Mouse (Mus musculus) heart, embryonic 14.5 days (tissue): Measurements from ENCODE around the gene Myo9a. TPM values are rescaled to one million over a fixed set of nuclear protein-coding genes. Genes with fewer than 3 reads are reported as not detected.
"Not testable (repeated sequence)": the region's sequence is repeated elsewhere in the genome, so short reads cannot be mapped to it uniquely, and the experiment has no call there.

Experiments used
- ATAC-seq: fragments of 200-750 bp; cut with Nextera tagmentation; 2 replicates; pipeline ENCODE4 v1.8.0; 2017; ENCODE audit warnings: low read depth, moderate TSS enrichment; ENCODE audit not compliant: insufficient number of reproducible peaks, insufficient read depth, low FRiP score
- H3K27ac ChIP-seq, 2 experiments: fragments of 200-500 bp in 1 of 2; fragments of 300-500 bp in 1 of 2; sonication (generic) in 1 of 2; replicated peaks in 1 of 2; 2 replicates each; pipeline ENCODE4 v1.5.1; 2012 to 2014; ENCODE audit warnings: low read depth in 2 of 2, low read length in 2 of 2, control low read depth in 1 of 2, mild to moderate bottlenecking in 1 of 2, mixed read lengths in 1 of 2; ENCODE audit not compliant: control insufficient read depth in 1 of 2, insufficient read depth in 1 of 2
- H3K27me3 ChIP-seq: fragments of 300-500 bp; sonication (generic); 2 replicates; pipeline ENCODE4 v1.6.1; 2014; ENCODE audit warnings: mild to moderate bottlenecking, low read length, control low read depth; ENCODE audit not compliant: control insufficient read depth, insufficient read depth
- H3K36me3 ChIP-seq: fragments of 300-500 bp; sonication (generic); 2 replicates; pipeline ENCODE4 v1.6.1; 2014; ENCODE audit warnings: mild to moderate bottlenecking, control low read depth, low read length, mixed read lengths; ENCODE audit not compliant: control insufficient read depth, insufficient read depth
- H3K4me1 ChIP-seq, 2 experiments: fragments of 200-500 bp in 1 of 2; fragments of 300-500 bp in 1 of 2; sonication (generic) in 1 of 2; 2 replicates each; pipeline ENCODE4 v1.6.1; 2012 to 2014; ENCODE audit warnings: low read length in 2 of 2, control low read depth in 1 of 2, mixed read lengths in 1 of 2; ENCODE audit not compliant: control insufficient read depth in 2 of 2, insufficient read depth in 2 of 2
- H3K4me2 ChIP-seq: fragments of 300-500 bp; sonication (generic); 2 replicates; pipeline ENCODE4 v1.6.1; 2014; ENCODE audit warnings: mild to moderate bottlenecking, low read length
- H3K4me3 ChIP-seq, 2 experiments: fragments of 200-500 bp in 1 of 2; fragments of 300-500 bp in 1 of 2; sonication (generic) in 1 of 2; 2 replicates each; pipeline ENCODE4 v1.5.1; 2012 to 2014; ENCODE audit warnings: low read length in 2 of 2, mild to moderate bottlenecking in 2 of 2, control low read depth in 1 of 2, low read depth in 1 of 2, moderate library complexity in 1 of 2; ENCODE audit not compliant: control insufficient read depth in 1 of 2, insufficient read depth in 1 of 2
- H3K9ac ChIP-seq: fragments of 300-500 bp; sonication (generic); 2 replicates; pipeline ENCODE4 v1.6.1; 2014; ENCODE audit warnings: mild to moderate bottlenecking, low read length
- H3K9me3 ChIP-seq: fragments of 300-500 bp; sonication (generic); 2 replicates; pipeline ENCODE4 v1.6.1; 2016; ENCODE audit warnings: low read length, control low read depth; ENCODE audit not compliant: control insufficient read depth
- WGBS: fragments of 180-500 bp; shearing (Covaris S2); extraction: QIAGEN DNeasy Blood & Tissue Kit; methylation state at CpG from one replicate; pipeline ENCODE4 v1.1.7; 2014; 5-methylcytosine and 5-hydroxymethylcytosine counted together
- polyA plus RNA-seq: library from polyadenylated mRNA; unstranded; fragments of >200 nt; fragmentation: Nextera tagmentation; extraction: Ambion mirVana; gene quantifications from 2 replicates; pipeline ENCODE4 v1.2.1, GENCODE M21; 2014

Myo9a gene
- polyA plus RNA-seq, 1 experiment from 2014 or later = 12.4 TPM

- H3K4me2 ChIP-seq, H3K27ac ChIP-seq, ATAC-seq, H3K36me3 ChIP-seq, H3K9ac ChIP-seq, H3K4me3 ChIP-seq, H3K27me3 ChIP-seq, H3K9me3 ChIP-seq: not testable (repeated sequence)
- H3K4me1 ChIP-seq = peaks cover 11 to 13% of the 10 kb centered on the region in 2 experiments
- 93% methylated on average over 1 of the region's 1 CpGs for WGBS
These were observed 207.4 kb downstream of the Myo9a start for GRCm38 (mm10) chr9:59958115-59958514.

- Histone ChIP-seq H3K4me3 (no peak overlapping the region), H3K4me1 (peaks cover 13 to 14% of the 10 kb centered on the region in 2 experiments), H3K27me3 (no peaks in the 10 kb centered on the region), H3K9me3 (no peaks in the 10 kb centered on the region), H3K36me3 (no peaks in the 10 kb centered on the region), H3K9ac (no peak overlapping the region), H3K4me2 (no peak overlapping the region), H3K27ac (no peak overlapping the region)
- 0 out of 2 replicates have a peak, but pooled peaks have one; percentile 29 for ATAC-seq
- 2% methylated on average over 8 of the region's 8 CpGs for WGBS
These were observed 208.6 kb downstream of the Myo9a start for GRCm38 (mm10) chr9:59959276-59959675.

GRCm38 (mm10) chr9:59960559-59960958, 209.9 kb downstream of the Myo9a start, which contains the start of gene Nr2e3:
TSS of gene Nr2e3 (minus strand) at chr9:59960659.
- no peak within 1 kb of the TSS for H3K4me3 ChIP-seq
- no peak within 1 kb of the TSS for H3K27ac ChIP-seq
- H3K4me2 ChIP-seq = no peak within 1 kb of the TSS
- WGBS = 84% methylated on average over 10 of the region's 10 CpGs
- no peaks in the 10 kb centered on the region for H3K27me3 ChIP-seq
- H3K9me3 ChIP-seq = no peaks in the 10 kb centered on the region
- no peaks in the 10 kb centered on the region for H3K36me3 ChIP-seq
- H3K4me1 ChIP-seq = peaks cover 13 to 20% of the 10 kb centered on the region in 2 experiments
- no peak within 1 kb of the TSS for H3K9ac ChIP-seq
- ATAC-seq = no peak

GRCm38 (mm10) chr9:59961201-59961955, 210.7 kb downstream of the Myo9a start:
- WGBS = 65% methylated on average over 14 of the region's 14 CpGs
- no peak overlapping the region for H3K4me3 ChIP-seq
- H3K27ac ChIP-seq = no peak overlapping the region
- no peak for ATAC-seq
- H3K27me3 ChIP-seq = no peaks in the 10 kb centered on the region
- H3K36me3 ChIP-seq = no peaks in the 10 kb centered on the region
- peaks cover 8 to 15% of the 10 kb centered on the region in 2 experiments for H3K4me1 ChIP-seq
- no peak overlapping the region for H3K9ac ChIP-seq
- no peak overlapping the region for H3K4me2 ChIP-seq
- no peaks in the 10 kb centered on the region for H3K9me3 ChIP-seq

- H3K4me3 ChIP-seq = no peak overlapping the region
- 46% methylated on average over 3 of the region's 3 CpGs for WGBS
- H3K9me3 ChIP-seq = no peaks in the 10 kb centered on the region
- no peaks in the 10 kb centered on the region for H3K27me3 ChIP-seq
- H3K9ac ChIP-seq = no peak overlapping the region
- no peaks in the 10 kb centered on the region for H3K36me3 ChIP-seq
- H3K4me2 ChIP-seq = no peak overlapping the region
- ATAC-seq = no peak
- H3K27ac ChIP-seq = no peak overlapping the region
- H3K4me1 ChIP-seq = peaks cover 8 to 11% of the 10 kb centered on the region in 2 experiments
These were observed 213.7 kb downstream of the Myo9a start for GRCm38 (mm10) chr9:59964367-59964766.

GRCm38 (mm10) chr9:59965046-59965445, 214.3 kb downstream of the Myo9a start:
- Histone ChIP-seq H3K27me3 (no peaks in the 10 kb centered on the region), H3K9me3 (no peaks in the 10 kb centered on the region), H3K27ac (no peak overlapping the region), H3K36me3 (no peaks in the 10 kb centered on the region), H3K4me2 (no peak overlapping the region), H3K4me1 (peaks cover 8 to 11% of the 10 kb centered on the region in 2 experiments), H3K4me3 (no peak overlapping the region), H3K9ac (no peak overlapping the region)
- no peak for ATAC-seq
- WGBS = 42% methylated on average over 10 of the region's 10 CpGs

GRCm38 (mm10) chr9:59969383-59969782, 218.7 kb downstream of the Myo9a start:
- no peak overlapping the region for H3K27ac ChIP-seq
- H3K27me3 ChIP-seq = no peaks in the 10 kb centered on the region
- H3K36me3 ChIP-seq = no peaks in the 10 kb centered on the region
- no peak overlapping the region for H3K9ac ChIP-seq
- no peak overlapping the region for H3K4me3 ChIP-seq
- no peak for ATAC-seq
- no peaks in the 10 kb centered on the region for H3K9me3 ChIP-seq
- H3K4me1 ChIP-seq = peaks cover 12 to 14% of the 10 kb centered on the region in 2 experiments
- H3K4me2 ChIP-seq = no peak overlapping the region
- WGBS = 22% methylated on average over 6 of the region's 6 CpGs
